Mouse (Mus musculus) G1E (cell line): ENCODE data around the gene 1700001P01Rik.

ENCODE experiments used
- CTCF ChIP-seq: IDR thresholded peaks from 2 replicates; pipeline ENCODE4 v1.5.1; 2012; ENCODE audit warnings: low read depth, low read length, inconsistent platforms, mixed read lengths
- POLR2AphosphoS5 ChIP-seq: IDR thresholded peaks from 2 replicates; pipeline ENCODE4 v1.6.1; 2012; ENCODE audit warnings: low read depth, low read length, inconsistent platforms; ENCODE audit not compliant: insufficient replicate concordance

DNA sequence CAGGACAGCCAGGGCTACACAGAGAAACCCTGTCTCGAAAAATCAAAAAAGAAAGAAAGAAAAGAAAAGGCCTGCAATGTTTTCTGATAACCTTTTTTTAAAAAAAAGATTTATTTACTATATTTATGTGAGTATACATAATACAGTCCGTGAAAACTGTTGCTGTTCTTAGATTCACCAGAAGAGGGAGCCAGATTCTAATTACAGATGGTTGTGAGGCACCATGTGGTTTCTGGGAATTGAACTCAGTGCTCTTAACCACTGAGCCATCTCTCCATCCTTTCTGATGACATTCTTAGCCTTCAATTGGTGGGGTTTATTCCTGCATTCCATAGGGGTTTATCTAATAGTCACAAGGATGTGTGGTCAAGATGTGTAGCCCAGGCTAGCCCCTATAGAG is 17.4 kb upstream of the 1700001P01Rik start:
- TF ChIP-seq CTCF (no peak), POLR2AphosphoS5 (no peak)
